Mouse (Mus musculus) thymus, adult 2 months (tissue): ENCODE results near the gene Bsdc1. TPM values are rescaled to one million over a fixed set of nuclear protein-coding genes. Genes with fewer than 3 reads are reported as not detected.

Experiments used
- DNase-seq: peaks from one replicate; pipeline ENCODE4 v3.0.0; 2021
- H3K27ac ChIP-seq: fragments of 200-500 bp; 2 replicates; pipeline ENCODE4 v1.5.1; 2012; ENCODE audit warnings: low read length, control low read depth; ENCODE audit not compliant: control insufficient read depth, insufficient read depth
- H3K27me3 ChIP-seq: fragments of 200-500 bp; 2 replicates; pipeline ENCODE4 v1.6.1; 2012; ENCODE audit warnings: mild to moderate bottlenecking, low read length, moderate library complexity, mixed read lengths; ENCODE audit not compliant: control insufficient read depth, insufficient read depth
- H3K36me3 ChIP-seq: fragments of 200-500 bp; 2 replicates; pipeline ENCODE4 v1.6.1; 2012; ENCODE audit warnings: mild to moderate bottlenecking, low read length, moderate library complexity; ENCODE audit not compliant: control insufficient read depth, insufficient read depth
- H3K4me1 ChIP-seq: fragments of 200-500 bp; replicated peaks from 2 replicates; pipeline ENCODE4 v1.6.1; 2012; ENCODE audit warnings: low read length; ENCODE audit not compliant: control insufficient read depth, insufficient read depth
- H3K4me3 ChIP-seq: fragments of 200-500 bp; 2 replicates; pipeline ENCODE4 v1.5.1; 2012; ENCODE audit warnings: mild to moderate bottlenecking, low read length, control low read depth, moderate library complexity; ENCODE audit not compliant: control insufficient read depth, insufficient read depth
- CTCF ChIP-seq: fragments of 200-500 bp; IDR thresholded peaks from 2 replicates; pipeline ENCODE4 v1.5.1; 2012; ENCODE audit warnings: mild to moderate bottlenecking, control low read depth, low read length, moderate library complexity, borderline replicate concordance; ENCODE audit not compliant: control insufficient read depth, poor library complexity, insufficient read depth; ENCODE audit errors: extremely low read depth
- POLR2A ChIP-seq: fragments of 200-500 bp; IDR thresholded peaks from 2 replicates; pipeline ENCODE4 v1.6.1; 2012; ENCODE audit warnings: mild to moderate bottlenecking, low read length, control low read depth, moderate library complexity; ENCODE audit not compliant: control insufficient read depth, poor library complexity, insufficient read depth; ENCODE audit errors: extremely low read depth
- WGBS: fragments of 180-500 bp; shearing (Covaris S2); methylation state at CpG from one replicate; pipeline ENCODE4 v1.1.7; 2018; 5-methylcytosine and 5-hydroxymethylcytosine counted together
- polyA plus RNA-seq: library from polyadenylated mRNA; depleted of rRNA; stranded (reverse); fragments of >200 nt; gene quantifications from 2 replicates; pipeline ENCODE4 v1.2.3, GENCODE M21; 2012

Gene Bsdc1
- polyA plus RNA-seq, 1 experiment = 27.1 TPM

DNA sequence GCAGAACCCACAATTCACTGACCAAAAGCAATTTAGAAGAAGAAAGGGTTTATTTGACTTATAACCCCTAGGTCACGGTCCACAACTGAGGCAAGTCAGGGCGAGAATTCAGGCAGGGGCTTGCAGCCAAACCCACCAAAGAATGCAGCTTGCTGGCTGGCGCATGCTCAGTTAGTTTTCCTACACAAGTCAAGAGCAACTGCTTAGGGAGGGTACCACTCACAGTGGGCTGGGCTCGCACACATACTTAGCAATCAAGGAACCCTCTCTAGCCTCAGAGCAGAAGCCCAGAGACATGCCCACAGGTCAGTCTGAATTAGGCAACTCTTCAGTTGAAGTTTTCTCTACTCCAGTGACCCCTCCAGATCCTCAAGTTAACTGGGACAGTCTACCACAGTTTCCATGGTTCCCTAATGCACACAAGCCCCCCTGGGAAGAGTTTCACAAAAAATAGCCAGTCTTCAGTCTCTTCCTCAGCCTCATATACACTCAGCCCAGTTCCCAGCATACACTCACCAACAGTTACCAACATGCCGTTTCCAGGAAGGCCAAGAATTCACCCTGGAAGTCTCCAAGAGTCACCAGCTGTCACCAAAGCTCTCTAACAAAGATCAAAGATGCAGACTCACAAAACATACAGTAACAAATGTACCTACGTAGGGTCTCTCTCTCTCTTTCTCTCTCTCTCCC lies 49.5 kb downstream of the Bsdc1 start:
- DNase-seq = no peak
- WGBS = 84% methylated on average over 6 of the region's 6 CpGs

DNA sequence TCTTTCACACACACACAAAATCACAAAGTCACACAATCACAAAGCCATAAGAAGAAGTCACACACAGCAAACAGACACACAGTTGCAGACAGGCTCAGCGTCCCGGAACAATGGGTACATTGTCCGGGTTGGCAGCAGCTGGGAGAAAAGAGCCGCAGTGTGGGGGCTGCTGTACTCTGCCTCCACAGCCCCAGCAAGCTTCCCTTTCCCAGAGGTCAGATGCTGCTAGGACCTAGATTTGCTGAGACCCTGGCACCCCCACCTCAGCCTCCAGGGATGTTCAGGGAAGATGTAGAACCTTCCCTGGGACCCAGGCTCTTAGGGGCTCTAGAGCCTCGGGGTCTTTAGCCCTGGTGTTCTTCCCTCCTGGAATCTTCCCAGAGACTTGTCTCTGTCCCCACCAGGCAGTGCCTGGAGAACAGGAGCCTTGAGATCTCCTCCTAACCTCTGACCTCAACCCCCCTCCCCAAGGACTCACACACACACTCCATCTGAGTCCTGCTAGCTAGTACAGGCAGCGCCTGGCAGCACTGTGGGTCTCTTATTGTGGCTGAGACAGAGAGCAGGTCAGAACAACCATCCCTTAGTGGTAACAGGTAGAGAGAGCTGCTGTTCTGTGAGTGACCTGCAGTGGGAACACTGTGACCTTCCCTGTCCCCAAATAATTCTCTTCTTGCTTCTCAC lies 50.2 kb downstream of the Bsdc1 start:
- Histone ChIP-seq H3K36me3 (peaks cover 2% of the 10 kb centered on the region), H3K27me3 (no peaks in the 10 kb centered on the region), H3K27ac (no peak overlapping the region), H3K4me3 (no peak overlapping the region), H3K4me1 (peaks cover 16% of the 10 kb centered on the region; the same call in 1 of the 2 replicates)
- 92% methylated on average over 6 of the region's 6 CpGs for WGBS
- DNase-seq = no peak
- TF ChIP-seq POLR2A (no peak), CTCF (no peak)

More for the DNA sequence above, 49.5 kb downstream of the Bsdc1 start:
- H3K4me1 ChIP-seq = peaks cover 16% of the 10 kb centered on the region; the same call in 1 of the 2 replicates
- H3K27me3 ChIP-seq = no peaks in the 10 kb centered on the region
- no peak overlapping the region for H3K27ac ChIP-seq
- no peak overlapping the region for H3K4me3 ChIP-seq
- no peak for TF ChIP-seq CTCF
- TF ChIP-seq POLR2A = no peak
- no peaks in the 10 kb centered on the region for H3K36me3 ChIP-seq

DNA sequence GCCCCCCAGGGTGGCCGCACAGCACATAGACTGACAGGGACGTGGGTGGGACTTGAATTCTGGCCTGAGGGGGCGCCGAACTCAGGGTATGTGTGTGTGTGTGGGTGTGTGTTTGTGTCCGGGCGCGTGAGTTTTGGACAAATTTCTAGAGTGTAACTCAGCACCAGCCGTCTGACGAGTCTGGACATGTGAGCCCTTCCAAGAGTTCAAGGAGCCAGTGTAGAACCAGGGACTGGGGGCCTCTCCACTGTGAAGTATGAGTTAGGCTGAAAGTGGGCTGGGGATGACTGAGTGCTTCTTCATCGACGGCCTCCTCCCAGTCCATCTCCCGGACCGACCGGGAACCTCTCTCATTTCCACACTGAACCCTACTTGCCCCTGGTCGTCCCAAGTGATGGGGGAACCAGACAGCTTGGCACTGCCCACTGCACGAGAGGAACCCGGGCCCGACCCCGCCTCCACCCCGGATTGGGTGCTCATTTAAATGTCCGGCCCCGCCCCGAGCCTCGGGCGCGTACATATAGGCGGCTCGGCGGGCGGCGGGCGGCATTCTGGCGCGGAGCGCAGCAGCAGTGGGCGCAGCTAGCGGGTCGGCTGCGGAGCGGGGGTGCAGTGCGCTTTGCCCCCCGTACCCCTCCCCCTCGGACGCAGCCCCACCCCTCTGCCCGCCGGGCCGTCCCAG lies 51.8 kb downstream of the Bsdc1 start, which contains the start of gene Marcksl1:
TSS of gene Marcksl1 (plus strand) at position 496 of the 682 bp plus-strand sequence.
- peak; percentile 35; the same call in 1 of the 2 replicates for TF ChIP-seq CTCF
- peak; percentile 96 for TF ChIP-seq POLR2A
- peak; percentile 94 for DNase-seq
- Histone ChIP-seq H3K4me1 (peaks cover 11% of the 10 kb centered on the region; the same call in 1 of the 2 replicates), H3K27me3 (no peaks in the 10 kb centered on the region), H3K36me3 (peaks cover 16% of the 10 kb centered on the region), H3K4me3 (peak within 1 kb of the TSS; percentile 80), H3K27ac (no peak within 1 kb of the TSS)
- WGBS = 13% methylated on average over 47 of the region's 47 CpGs

DNA sequence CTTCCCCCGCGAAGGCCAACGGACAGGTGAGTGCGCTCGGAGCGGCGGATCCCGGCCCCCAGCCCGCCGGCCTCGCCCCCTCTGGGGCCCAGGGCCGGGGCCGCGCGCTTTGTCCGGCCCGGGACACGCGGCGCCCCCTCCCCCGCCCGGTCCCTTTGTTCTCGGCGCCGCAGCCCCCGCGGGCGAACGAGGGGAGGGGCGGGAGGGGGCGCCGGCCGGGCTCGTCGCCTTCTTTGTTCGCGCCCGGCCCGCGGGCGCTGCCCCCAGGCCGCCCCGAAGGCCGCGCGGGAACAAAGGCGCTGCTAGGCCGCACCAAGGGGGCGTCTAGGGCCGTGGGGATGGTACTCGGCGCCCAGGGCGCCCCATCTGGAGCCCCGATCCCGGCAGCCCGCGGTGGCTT lies 52.5 kb downstream of the Bsdc1 start:
- peak overlapping the region; percentile 80 for H3K4me3 ChIP-seq
- TF ChIP-seq POLR2A = no peak
- no peak for TF ChIP-seq CTCF
- peaks cover 23% of the 10 kb centered on the region for H3K36me3 ChIP-seq
- H3K4me1 ChIP-seq = peaks cover 11% of the 10 kb centered on the region; the same call in 1 of the 2 replicates
- WGBS = under 1% methylated on average over 57 of the region's 57 CpGs
- no peak overlapping the region for H3K27ac ChIP-seq
- DNase-seq = no peak
- no peaks in the 10 kb centered on the region for H3K27me3 ChIP-seq

DNA sequence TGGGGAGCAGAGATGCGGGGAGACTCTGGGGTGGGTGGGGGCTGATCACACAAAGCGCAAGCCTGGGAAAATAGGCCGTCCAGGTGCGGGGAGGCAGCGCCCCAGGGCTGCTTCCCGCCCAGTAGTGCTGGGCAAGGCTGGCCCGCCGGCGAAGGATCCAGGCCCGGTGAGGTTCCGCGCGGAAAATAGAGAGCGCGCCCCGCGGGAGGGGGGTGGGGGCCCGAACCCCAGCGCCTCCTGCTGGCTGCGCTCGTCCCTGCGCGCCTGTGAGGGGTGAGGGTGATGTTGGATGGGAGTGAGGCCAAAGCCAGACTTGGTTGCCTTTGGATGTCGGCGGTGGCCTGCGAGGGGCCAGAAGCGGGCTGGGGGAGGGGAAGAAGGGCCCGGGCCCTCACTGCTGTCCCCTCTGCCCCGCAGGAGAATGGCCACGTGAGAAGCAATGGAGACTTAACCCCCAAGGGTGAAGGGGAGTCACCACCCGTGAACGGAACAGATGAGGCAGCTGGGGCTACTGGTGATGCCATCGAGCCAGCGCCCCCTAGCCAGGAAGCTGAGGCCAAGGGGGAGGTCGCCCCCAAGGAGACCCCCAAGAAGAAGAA lies 53.0 kb downstream of the Bsdc1 start:
- peak; percentile 76 for DNase-seq
- peaks cover 25% of the 10 kb centered on the region for H3K36me3 ChIP-seq
- H3K27ac ChIP-seq = no peak overlapping the region
- peaks cover 11% of the 10 kb centered on the region; the same call in 1 of the 2 replicates for H3K4me1 ChIP-seq
- peak overlapping the region; percentile 80 for H3K4me3 ChIP-seq
- no peaks in the 10 kb centered on the region for H3K27me3 ChIP-seq
- TF ChIP-seq CTCF = peak; percentile 91; the same call in 1 of the 2 replicates
- TF ChIP-seq POLR2A = no peak
- under 1% methylated on average over 33 of the region's 35 CpGs for WGBS

DNA sequence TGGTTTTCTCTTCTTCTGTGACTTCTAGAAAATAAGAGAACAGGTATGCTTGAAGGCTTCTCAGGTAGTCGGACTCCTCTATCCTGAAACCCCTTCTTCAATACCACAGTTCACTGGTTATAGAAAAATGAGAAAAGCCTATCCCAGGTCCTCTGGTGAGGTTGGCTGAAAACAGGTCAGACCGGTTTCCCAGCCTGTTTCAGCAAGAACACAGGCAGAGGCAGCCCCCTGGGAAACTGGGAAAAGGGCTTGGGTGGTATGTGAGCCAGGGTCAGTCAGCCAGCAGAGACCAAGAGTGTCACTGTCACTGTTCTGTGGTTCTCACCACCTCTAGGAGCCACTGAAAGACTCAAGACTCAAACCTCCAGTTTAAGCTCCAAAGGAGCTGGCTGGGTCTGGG lies 55.5 kb downstream of the Bsdc1 start:
- TF ChIP-seq CTCF = no peak
- no peak for TF ChIP-seq POLR2A
- H3K4me1 ChIP-seq = peaks cover 11% of the 10 kb centered on the region; the same call in 1 of the 2 replicates
- 93% methylated on average over 2 of the region's 2 CpGs for WGBS
- no peaks in the 10 kb centered on the region for H3K27me3 ChIP-seq
- H3K27ac ChIP-seq = no peak overlapping the region
- H3K36me3 ChIP-seq = peaks cover 49% of the 10 kb centered on the region
- DNase-seq = no peak
- H3K4me3 ChIP-seq = no peak overlapping the region
